10 mouse cellular contexts compared by ENCODE assay signal in the genomic region with DNA sequence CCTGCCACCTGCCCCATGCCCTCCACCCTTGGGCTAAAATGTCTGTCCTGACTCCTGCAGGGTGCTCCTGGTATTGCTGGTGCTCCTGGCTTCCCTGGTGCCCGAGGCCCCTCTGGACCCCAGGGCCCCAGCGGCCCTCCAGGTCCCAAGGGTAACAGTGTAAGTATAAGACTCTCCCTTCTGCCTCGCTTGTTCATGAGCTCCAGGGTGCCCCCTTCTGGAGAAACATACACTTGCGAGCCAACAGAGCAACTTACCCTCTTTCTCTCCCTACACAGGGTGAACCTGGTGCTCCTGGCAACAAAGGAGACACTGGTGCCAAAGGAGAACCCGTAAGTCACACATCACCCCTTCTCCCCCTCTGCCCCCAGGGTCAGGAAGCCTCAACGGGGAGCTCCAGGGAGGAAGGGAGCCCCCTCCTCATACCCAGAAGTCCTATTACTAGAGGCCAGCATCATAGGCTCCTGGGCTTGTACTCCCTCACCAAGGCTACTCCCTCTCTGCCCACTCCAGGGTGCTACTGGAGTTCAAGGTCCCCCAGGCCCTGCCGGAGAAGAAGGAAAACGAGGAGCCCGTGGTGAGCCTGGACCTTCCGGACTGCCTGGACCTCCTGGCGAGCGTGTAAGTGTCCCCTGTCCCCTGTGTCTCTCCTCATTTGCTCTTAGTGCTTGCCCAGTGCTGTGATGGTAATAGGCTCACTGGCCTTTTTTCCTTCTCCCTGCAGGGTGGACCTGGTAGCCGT. TPM values are rescaled to one million over a fixed set of nuclear protein-coding genes. Genes with fewer than 3 reads are reported as not detected.
DNase-seq lines count a peak whose midpoint lies in the region; ATAC-seq and TF ChIP-seq lines count a peak whose summit lies in the region.
"Had no signal": no experiment of that assay in that cellular context is flagged by ENCODE, and none has a peak within 500 bp of the region (broad histone marks: within the 10 kb centered on the region; RNA-seq: fewer than 3 reads in every experiment).

No protein-coding gene starts in this region.

- no peak overlapping the region for H3K4me3 ChIP-seq in hindbrain, postnatal 0 days (ENCODE audit: low read length)
- no peak overlapping the region for H3K4me3 ChIP-seq in hindbrain, embryonic 16.5 days (ENCODE audit: low read length)
- H3K4me3 ChIP-seq in G1E (ENCODE audit: low read depth, low read length): no peak overlapping the region
- H3K4me3 ChIP-seq in liver, embryonic 16.5 days (ENCODE audit: low read depth, low read length): no peak overlapping the region
- peak overlapping the region; percentile 62; the same call in 1 of the 2 replicates for H3K4me3 ChIP-seq in stomach, embryonic 16.5 days (replicated peaks; ENCODE audit: low read length)
- H3K4me3 ChIP-seq: neural tube, embryonic 13.5 days had no signal

- peak; percentile 23 for DNase-seq in hindbrain, postnatal 0 days (ENCODE audit: low spot score)
- DNase-seq in G1E (ENCODE audit: low spot score) (peak; percentile 30), MN1 (ENCODE audit: low spot score) (no peak)
- peak; percentile 62 for DNase-seq in c-Kit-positive CD71-positive TER-119-positive erythroid progenitor cells, embryonic 14.5 days (ENCODE audit: low spot score)
- DNase-seq in heart, postnatal 36 days: peak; percentile 55 to 61

- H3K4me1 ChIP-seq in hindbrain, postnatal 0 days (ENCODE audit: insufficient read depth, low read length): no peaks in the 10 kb centered on the region
- H3K4me1 ChIP-seq in hindbrain, embryonic 16.5 days (ENCODE audit: control insufficient read depth, insufficient read depth, low read depth, low read length): peaks cover 6% of the 10 kb centered on the region
- peaks cover 10% of the 10 kb centered on the region for H3K4me1 ChIP-seq in G1E (ENCODE audit: insufficient read depth, low read depth, low read length)
- no peaks in the 10 kb centered on the region; the same call in 1 of the 2 replicates for H3K4me1 ChIP-seq in liver, embryonic 16.5 days (ENCODE audit: control insufficient read depth, low read depth, low read length)
- H3K4me1 ChIP-seq in stomach, embryonic 16.5 days (ENCODE audit: control insufficient read depth, insufficient read depth, low read length): peaks cover 17% of the 10 kb centered on the region; the same call in 1 of the 2 replicates

- ATAC-seq in hindbrain, postnatal 0 days: no peak
- ATAC-seq in hindbrain, embryonic 16.5 days: no peak
- ATAC-seq in G1E (ENCODE audit: extremely low read depth, insufficient number of reproducible peaks, low FRiP score, poor library complexity, severe bottlenecking): no peak
- ATAC-seq in liver, embryonic 16.5 days (ENCODE audit: low read depth): 0 out of 2 replicates have a peak, but pooled peaks have one; percentile 8
- no peak for ATAC-seq in stomach, embryonic 16.5 days (ENCODE audit: insufficient read depth, low FRiP score)

- no peaks in the 10 kb centered on the region for H3K36me3 ChIP-seq in hindbrain, postnatal 0 days (ENCODE audit: insufficient read depth, low read length)
- H3K36me3 ChIP-seq in hindbrain, embryonic 16.5 days (ENCODE audit: control insufficient read depth, insufficient read depth, low read length): no peaks in the 10 kb centered on the region
- H3K36me3 ChIP-seq in G1E (replicated peaks): no peaks in the 10 kb centered on the region
- no peaks in the 10 kb centered on the region for H3K36me3 ChIP-seq in liver, embryonic 16.5 days (ENCODE audit: control insufficient read depth, insufficient read depth)
- peaks cover 14% of the 10 kb centered on the region; the same call in 1 of the 2 replicates for H3K36me3 ChIP-seq in stomach, embryonic 16.5 days (ENCODE audit: control insufficient read depth, insufficient read depth, low read length)
- H3K36me3 ChIP-seq: neural tube, embryonic 13.5 days had no signal

- H3K27ac ChIP-seq in hindbrain, postnatal 0 days: no peak overlapping the region
- H3K27ac ChIP-seq in hindbrain, embryonic 16.5 days (ENCODE audit: low read depth, low read length): no peak overlapping the region
- no peak overlapping the region for H3K27ac ChIP-seq in liver, embryonic 16.5 days (ENCODE audit: low read length)
- peak overlapping the region; percentile 97 for H3K27ac ChIP-seq in stomach, embryonic 16.5 days (ENCODE audit: low read length)
- H3K27ac ChIP-seq: neural tube, embryonic 13.5 days had no signal

- H3K4me2 ChIP-seq in hindbrain, postnatal 0 days (ENCODE audit: low read depth, low read length): no peak overlapping the region
- no peak overlapping the region for H3K4me2 ChIP-seq in hindbrain, embryonic 16.5 days (ENCODE audit: low read length)
- H3K4me2 ChIP-seq in liver, embryonic 16.5 days (ENCODE audit: low read depth, low read length): no peak overlapping the region
- peak overlapping the region; percentile 30 for H3K4me2 ChIP-seq in stomach, embryonic 16.5 days (ENCODE audit: low read depth, low read length)
- H3K4me2 ChIP-seq: neural tube, embryonic 13.5 days had no signal

- WGBS in hindbrain, postnatal 0 days: 57% methylated on average over 12 of the region's 13 CpGs
- WGBS in hindbrain, embryonic 16.5 days: 55% methylated on average over 13 of the region's 13 CpGs
- 38% methylated on average over 13 of the region's 13 CpGs for WGBS in liver, embryonic 16.5 days (ENCODE audit: insufficient replicate concordance)
- 46% methylated on average over 13 of the region's 13 CpGs for WGBS in stomach, embryonic 16.5 days

- no peaks in the 10 kb centered on the region for H3K9me3 ChIP-seq in hindbrain, postnatal 0 days (ENCODE audit: low read length)
- H3K9me3 ChIP-seq in hindbrain, embryonic 16.5 days (ENCODE audit: control insufficient read depth, low read length): no peaks in the 10 kb centered on the region
- H3K9me3 ChIP-seq in G1E (replicated peaks): no peaks in the 10 kb centered on the region
- H3K9me3 ChIP-seq in liver, embryonic 16.5 days (replicated peaks; ENCODE audit: control insufficient read depth, low read length): no peaks in the 10 kb centered on the region
- H3K9me3 ChIP-seq in stomach, embryonic 16.5 days (replicated peaks; ENCODE audit: control insufficient read depth, low read length): no peaks in the 10 kb centered on the region
- H3K9me3 ChIP-seq: neural tube, embryonic 13.5 days had no signal

- 0 out of 2 replicates have a peak, but pooled peaks cover 3% of the 10 kb centered on the region for H3K27me3 ChIP-seq in hindbrain, postnatal 0 days (ENCODE audit: insufficient read depth, low read length)
- H3K27me3 ChIP-seq in hindbrain, embryonic 16.5 days (replicated peaks; ENCODE audit: control insufficient read depth, insufficient read depth, low read length): peaks cover 14% of the 10 kb centered on the region
- H3K27me3 ChIP-seq in G1E (ENCODE audit: insufficient read depth, low read length): peaks cover 82% of the 10 kb centered on the region
- peaks cover 21% of the 10 kb centered on the region for H3K27me3 ChIP-seq in liver, embryonic 16.5 days (ENCODE audit: control insufficient read depth, insufficient read depth, low read depth, low read length)
- H3K27me3 ChIP-seq in stomach, embryonic 16.5 days (ENCODE audit: control insufficient read depth, insufficient read depth, low read length): no peaks in the 10 kb centered on the region

- intact Hi-C loops in heart, postnatal 36 days (cut with DNase I): no loop called here

- TF ChIP-seq CTCF in hindbrain, postnatal 0 days (IDR thresholded peaks at IDR 0.05; ENCODE audit: low read depth): peak; percentile 46
- TF ChIP-seq CTCF in G1E (IDR thresholded peaks at IDR 0.05; ENCODE audit: low read depth, low read length): 0 out of 2 replicates have a peak, but pooled peaks have one; percentile 29

- no peak overlapping the region for H3K9ac ChIP-seq in hindbrain, postnatal 0 days (replicated peaks; ENCODE audit: low read length)
- H3K9ac ChIP-seq in hindbrain, embryonic 16.5 days (ENCODE audit: low read depth, low read length): no peak overlapping the region
- H3K9ac ChIP-seq in liver, embryonic 16.5 days (ENCODE audit: low read depth, low read length): no peak overlapping the region
- peak overlapping the region; percentile 86 for H3K9ac ChIP-seq in stomach, embryonic 16.5 days (ENCODE audit: low read length)
- H3K9ac ChIP-seq: neural tube, embryonic 13.5 days had no signal

RNA-seq across cellular contexts. Expression of a gene that starts 6.4 kb away (rescaled TPM):
- total RNA-seq in hindbrain, postnatal 0 days (2014; rRNA removed): 48.3 and 53.0 TPM in 2 replicates
- 56.5 and 73.3 TPM in 2 replicates for polyA plus RNA-seq in hindbrain, postnatal 0 days (2015; fragmentation: Nextera tagmentation; extraction: Ambion mirVana)
- 105 and 275 TPM in 2 replicates for polyA plus RNA-seq in hindbrain, embryonic 16.5 days (2015; fragmentation: Nextera tagmentation; extraction: Ambion mirVana)
- total RNA-seq in G1E (2014; fragmentation: Nextera tagmentation) (not detected in 2 replicates), G1E (2017) (1.9 TPM in 1 of 2 replicates, not detected in the other)
- polyA plus RNA-seq in G1E (2012): 0.01 TPM in 1 of 2 replicates, not detected in the other
- 100 to 1,000 TPM; 144 to 156 TPM for total RNA-seq in heart, postnatal 36 days (2021)
- 65.0 and 89.1 TPM in 2 replicates for polyA plus RNA-seq in liver, embryonic 16.5 days (2015; fragmentation: Nextera tagmentation; extraction: Ambion mirVana)
- 2,066 and 2,076 TPM in 2 replicates for polyA plus RNA-seq in stomach, embryonic 16.5 days (2015; fragmentation: Nextera tagmentation; extraction: Ambion mirVana)

RNA-seq across cellular contexts. Expression of a gene that starts 24.9 kb away (rescaled TPM):
- not detected in 2 replicates for total RNA-seq in hindbrain, postnatal 0 days (2014; rRNA removed)
- polyA plus RNA-seq in hindbrain, postnatal 0 days (2015; fragmentation: Nextera tagmentation; extraction: Ambion mirVana): not detected in 2 replicates
- polyA plus RNA-seq in hindbrain, embryonic 16.5 days (2015; fragmentation: Nextera tagmentation; extraction: Ambion mirVana): not detected in 2 replicates
- total RNA-seq in G1E (2014; fragmentation: Nextera tagmentation) (not detected in 2 replicates), G1E (2017) (not detected in 2 replicates)
- polyA plus RNA-seq in G1E (2012): not detected in 2 replicates
- not detected for total RNA-seq in heart, postnatal 36 days (2021)
- not detected in 2 replicates for polyA plus RNA-seq in liver, embryonic 16.5 days (2015; fragmentation: Nextera tagmentation; extraction: Ambion mirVana)
- polyA plus RNA-seq in stomach, embryonic 16.5 days (2015; fragmentation: Nextera tagmentation; extraction: Ambion mirVana): not detected in 2 replicates
- polyA plus RNA-seq: frontal cortex, adult 2 months; neural tube, embryonic 13.5 days had no signal

RNA-seq across cellular contexts. Expression of a gene that starts 33.7 kb away (rescaled TPM):
- total RNA-seq in hindbrain, postnatal 0 days (2014; rRNA removed): 0.36 and 0.52 TPM in 2 replicates
- 0.26 and 0.28 TPM in 2 replicates for polyA plus RNA-seq in hindbrain, postnatal 0 days (2015; fragmentation: Nextera tagmentation; extraction: Ambion mirVana)
- polyA plus RNA-seq in hindbrain, embryonic 16.5 days (2015; fragmentation: Nextera tagmentation; extraction: Ambion mirVana): 0.24 and 1.3 TPM in 2 replicates
- total RNA-seq in G1E (2014; fragmentation: Nextera tagmentation) (not detected in 2 replicates), G1E (2017) (0.06 and 0.87 TPM in 2 replicates)
- not detected in 2 replicates for polyA plus RNA-seq in G1E (2012)
- total RNA-seq in heart, postnatal 36 days (2021): 100 to 1,000 TPM; 185 to 189 TPM
- polyA plus RNA-seq in liver, embryonic 16.5 days (2015; fragmentation: Nextera tagmentation; extraction: Ambion mirVana): 0.86 and 0.96 TPM in 2 replicates
- 0.41 and 3.2 TPM in 2 replicates for polyA plus RNA-seq in stomach, embryonic 16.5 days (2015; fragmentation: Nextera tagmentation; extraction: Ambion mirVana)
- polyA plus RNA-seq: neural tube, embryonic 13.5 days had no signal

RNA-seq across cellular contexts. Expression of a gene that starts 48.4 kb away (rescaled TPM):
- total RNA-seq in hindbrain, postnatal 0 days (2014; rRNA removed): 170 and 190 TPM in 2 replicates
- polyA plus RNA-seq in hindbrain, postnatal 0 days (2015; fragmentation: Nextera tagmentation; extraction: Ambion mirVana): 18.8 and 19.4 TPM in 2 replicates
- polyA plus RNA-seq in hindbrain, embryonic 16.5 days (2015; fragmentation: Nextera tagmentation; extraction: Ambion mirVana): 17.8 and 18.8 TPM in 2 replicates
- total RNA-seq in G1E (2014; fragmentation: Nextera tagmentation): 87.8 and 117 TPM in 2 replicates
- total RNA-seq in G1E (2017): 68.2 and 83.2 TPM in 2 replicates
- 207 and 233 TPM in 2 replicates for polyA plus RNA-seq in G1E (2012)
- total RNA-seq in heart, postnatal 36 days (2021): 10 to 100 TPM; 46.3 to 50.8 TPM
- 7.1 and 7.6 TPM in 2 replicates for polyA plus RNA-seq in liver, embryonic 16.5 days (2015; fragmentation: Nextera tagmentation; extraction: Ambion mirVana)
- 6.6 and 8.0 TPM in 2 replicates for polyA plus RNA-seq in stomach, embryonic 16.5 days (2015; fragmentation: Nextera tagmentation; extraction: Ambion mirVana)

Comparison
In these comparisons a context has a peak if more than half of its experiments do, and no peak if none do; other contexts are left out.
1. RNA of a gene that starts 6.4 kb away (polyA plus RNA-seq): 2,066 to 2,076 TPM in stomach, embryonic 16.5 days, 105 to 275 TPM in hindbrain, embryonic 16.5 days, 65.0 to 89.1 TPM in liver, embryonic 16.5 days and 56.5 to 73.3 TPM in hindbrain, postnatal 0 days; 0.01 TPM in G1E; every median in the first group is over 10 times any median in the second.